Mouse (Mus musculus): Measurements from ENCODE around the gene Stk38. TPM values are rescaled to one million over a fixed set of nuclear protein-coding genes. Genes with fewer than 3 reads are reported as not detected.
A peak's percentile ranks its signal among the peaks of the same experiment; 100 is the strongest.

Stk38 gene
- total RNA-seq (2017) = 100 and 102 TPM in 2 replicates

GRCm38 (mm10) chr17:29007641-29008325 is at the start of gene Stk38:
Gene Stk38, minus strand, starts transcription at chr17:29007995.
- ATAC-seq (replicated peaks in 1 of 2; ENCODE audit: insufficient read depth in 1 of 2, low FRiP score in 2 of 2, low TSS enrichment in 1 of 2, low read depth in 1 of 2, poor library complexity in 2 of 2, severe bottlenecking in 2 of 2) = peak; percentile 72 to 84

- no peak for ATAC-seq (replicated peaks in 1 of 2; ENCODE audit: insufficient read depth in 1 of 2, low FRiP score in 2 of 2, low TSS enrichment in 1 of 2, low read depth in 1 of 2, poor library complexity in 2 of 2, severe bottlenecking in 2 of 2)
Measured at GRCm38 (mm10) chr17:29057361-29057890, 49.6 kb upstream of the Stk38 start.

- peak; percentile 82 to 84 for ATAC-seq (replicated peaks in 1 of 2; ENCODE audit: insufficient read depth in 1 of 2, low FRiP score in 2 of 2, low TSS enrichment in 1 of 2, low read depth in 1 of 2, poor library complexity in 2 of 2, severe bottlenecking in 2 of 2)
Measured at GRCm38 (mm10) chr17:29056699-29057151, 48.9 kb upstream of the Stk38 start.

- 0 out of 4 replicates have a peak, but pooled peaks of 1 of the 2 experiments have one; percentile 9 for ATAC-seq (replicated peaks in 1 of 2; ENCODE audit: insufficient read depth in 1 of 2, low FRiP score in 2 of 2, low TSS enrichment in 1 of 2, low read depth in 1 of 2, poor library complexity in 2 of 2, severe bottlenecking in 2 of 2)
Measured at GRCm38 (mm10) chr17:29056207-29056606, 48.4 kb upstream of the Stk38 start.

GRCm38 (mm10) chr17:29055586-29055985 is 47.8 kb upstream of the Stk38 start:
- no peak for ATAC-seq (replicated peaks in 1 of 2; ENCODE audit: insufficient read depth in 1 of 2, low FRiP score in 2 of 2, low TSS enrichment in 1 of 2, low read depth in 1 of 2, poor library complexity in 2 of 2, severe bottlenecking in 2 of 2)

- ATAC-seq (replicated peaks in 1 of 2; ENCODE audit: insufficient read depth in 1 of 2, low FRiP score in 2 of 2, low TSS enrichment in 1 of 2, low read depth in 1 of 2, poor library complexity in 2 of 2, severe bottlenecking in 2 of 2) = no peak
Measured at GRCm38 (mm10) chr17:29054429-29054828, 46.6 kb upstream of the Stk38 start.

- ATAC-seq (replicated peaks in 1 of 2; ENCODE audit: insufficient read depth in 1 of 2, low FRiP score in 2 of 2, low TSS enrichment in 1 of 2, low read depth in 1 of 2, poor library complexity in 2 of 2, severe bottlenecking in 2 of 2) = no peak
Measured at GRCm38 (mm10) chr17:29053841-29054240, 46.0 kb upstream of the Stk38 start.

- ATAC-seq (replicated peaks in 1 of 2; ENCODE audit: insufficient read depth in 1 of 2, low FRiP score in 2 of 2, low TSS enrichment in 1 of 2, low read depth in 1 of 2, poor library complexity in 2 of 2, severe bottlenecking in 2 of 2) = no peak
Measured at GRCm38 (mm10) chr17:29053067-29053466, 45.3 kb upstream of the Stk38 start.

GRCm38 (mm10) chr17:29050791-29051190 is 43.0 kb upstream of the Stk38 start:
- no peak for ATAC-seq (replicated peaks in 1 of 2; ENCODE audit: insufficient read depth in 1 of 2, low FRiP score in 2 of 2, low TSS enrichment in 1 of 2, low read depth in 1 of 2, poor library complexity in 2 of 2, severe bottlenecking in 2 of 2)

- ATAC-seq (replicated peaks in 1 of 2; ENCODE audit: insufficient read depth in 1 of 2, low FRiP score in 2 of 2, low TSS enrichment in 1 of 2, low read depth in 1 of 2, poor library complexity in 2 of 2, severe bottlenecking in 2 of 2) = no peak
Measured at GRCm38 (mm10) chr17:29049923-29050322, 42.1 kb upstream of the Stk38 start.

- ATAC-seq (replicated peaks in 1 of 2; ENCODE audit: insufficient read depth in 1 of 2, low FRiP score in 2 of 2, low TSS enrichment in 1 of 2, low read depth in 1 of 2, poor library complexity in 2 of 2, severe bottlenecking in 2 of 2) = no peak
Measured at GRCm38 (mm10) chr17:29049508-29049889, 41.7 kb upstream of the Stk38 start.

GRCm38 (mm10) chr17:29048748-29049507 is 41.1 kb upstream of the Stk38 start:
- peak; percentile 40 to 57; a peak in 3 of 4 replicates for ATAC-seq (replicated peaks in 1 of 2; ENCODE audit: insufficient read depth in 1 of 2, low FRiP score in 2 of 2, low TSS enrichment in 1 of 2, low read depth in 1 of 2, poor library complexity in 2 of 2, severe bottlenecking in 2 of 2)

- ATAC-seq (replicated peaks in 1 of 2; ENCODE audit: insufficient read depth in 1 of 2, low FRiP score in 2 of 2, low TSS enrichment in 1 of 2, low read depth in 1 of 2, poor library complexity in 2 of 2, severe bottlenecking in 2 of 2) = no peak
Measured at GRCm38 (mm10) chr17:29047697-29048514, 40.1 kb upstream of the Stk38 start.

GRCm38 (mm10) chr17:29046863-29047262 is 39.1 kb upstream of the Stk38 start:
- no peak for ATAC-seq (replicated peaks in 1 of 2; ENCODE audit: insufficient read depth in 1 of 2, low FRiP score in 2 of 2, low TSS enrichment in 1 of 2, low read depth in 1 of 2, poor library complexity in 2 of 2, severe bottlenecking in 2 of 2)

- peak in 1 of 2 experiments; percentile 55; a peak in 2 of 4 replicates for ATAC-seq (replicated peaks in 1 of 2; ENCODE audit: insufficient read depth in 1 of 2, low FRiP score in 2 of 2, low TSS enrichment in 1 of 2, low read depth in 1 of 2, poor library complexity in 2 of 2, severe bottlenecking in 2 of 2)
Measured at GRCm38 (mm10) chr17:29045741-29046530, 38.1 kb upstream of the Stk38 start.

- peak in 1 of 2 experiments; percentile 36; a peak in 2 of 4 replicates for ATAC-seq (replicated peaks in 1 of 2; ENCODE audit: insufficient read depth in 1 of 2, low FRiP score in 2 of 2, low TSS enrichment in 1 of 2, low read depth in 1 of 2, poor library complexity in 2 of 2, severe bottlenecking in 2 of 2)
Measured at GRCm38 (mm10) chr17:29044925-29045319, 37.1 kb upstream of the Stk38 start.
